Mouse (Mus musculus) ovary, postnatal 36 days (tissue): ENCODE measurements at regions not wholly inside any gene's neighbourhood (a gene's known extent, or its start where the extent isn't known, plus 50 kb on each side); places are given as distances from the start of the nearest gene placed in this dataset.
"Not testable (repeated sequence)": the region's sequence is repeated elsewhere in the genome, so short reads cannot be mapped to it uniquely, and the experiment has no call there.

Source experiments
- DNase-seq: peaks from one replicate; pipeline ENCODE4 v3.0.0; 2022; ENCODE audit warnings: low spot score, mixed read lengths

GRCm38 (mm10) chr12:98144464-98144863 lies 114.8 kb downstream of the Galc start:
- no peak for DNase-seq

DNA sequence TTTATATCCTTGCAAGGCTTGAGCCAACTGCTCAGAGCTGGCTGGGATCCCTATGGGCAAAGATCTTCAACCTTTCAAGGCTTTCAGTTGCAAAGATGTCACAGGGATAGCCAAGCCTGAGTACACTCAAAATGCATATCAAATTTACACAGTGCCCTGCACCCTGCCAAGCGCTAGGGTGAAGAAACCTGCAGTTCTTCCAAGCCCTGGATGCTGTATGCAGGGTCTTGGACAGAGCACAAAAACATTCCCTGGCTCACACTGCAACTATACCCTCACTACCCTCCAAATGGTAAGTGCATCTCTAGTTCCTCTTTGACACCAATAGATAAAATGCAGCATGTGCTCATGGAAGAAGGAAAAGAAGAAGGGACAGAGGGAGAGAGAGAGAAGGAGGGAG lies 116.1 kb downstream of the Galc start:
- DNase-seq: no peak

- DNase-seq: not testable (repeated sequence)
Measured at GRCm38 (mm10) chr12:98139906-98140305, 119.4 kb downstream of the Galc start.

- DNase-seq: no peak
Measured at GRCm38 (mm10) chr12:98131276-98131675, 128.0 kb downstream of the Galc start.

GRCm38 (mm10) chr12:98123541-98123940 lies 135.7 kb downstream of the Galc start:
- DNase-seq: no peak

GRCm38 (mm10) chr12:98108039-98108438 lies 151.2 kb downstream of the Galc start:
- no peak for DNase-seq

DNA sequence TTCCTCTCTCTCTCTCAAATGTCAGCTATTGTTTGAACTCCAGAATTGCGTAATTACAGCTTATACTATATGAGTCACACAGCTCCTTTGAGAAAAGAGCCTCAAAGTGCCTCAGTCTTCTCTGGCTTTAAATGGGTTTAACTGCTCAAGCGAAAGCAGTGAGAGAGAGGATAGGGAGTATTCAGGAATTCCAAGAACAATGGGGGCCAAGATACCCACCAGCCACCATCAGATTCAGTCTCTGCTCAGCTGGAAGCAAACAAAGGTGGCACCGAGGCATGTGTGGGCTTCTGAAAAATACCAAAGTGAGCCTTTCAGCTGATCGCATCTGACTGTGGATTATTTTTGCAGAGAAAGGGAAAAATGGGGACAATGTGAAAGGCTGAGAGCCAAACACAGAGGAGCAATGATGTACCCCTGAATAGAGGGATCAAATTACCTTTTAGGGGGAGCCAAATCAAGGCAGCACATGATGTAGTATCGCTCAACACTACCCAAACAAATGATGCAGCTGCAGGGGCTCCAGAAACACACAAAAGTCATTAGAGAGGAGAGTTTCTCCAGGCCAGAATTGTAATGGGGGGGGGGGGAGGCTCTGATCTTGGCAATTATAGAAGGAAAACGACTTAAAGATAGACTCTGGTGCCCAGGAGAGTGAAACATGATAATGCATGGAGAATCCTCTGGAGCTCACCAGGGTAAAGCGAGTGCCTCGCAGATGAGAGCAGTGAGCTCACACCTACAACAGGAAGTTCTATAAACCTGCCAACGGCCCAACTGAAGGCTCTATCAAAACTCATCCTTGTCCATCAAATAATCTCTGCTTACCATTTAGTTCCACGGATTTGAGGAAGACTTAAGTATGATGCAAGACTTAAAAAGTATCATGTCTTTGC lies 152.2 kb downstream of the Galc start:
- no peak for DNase-seq

- DNase-seq: no peak
Measured at GRCm38 (mm10) chr12:98106151-98106788, 153.0 kb downstream of the Galc start.

GRCm38 (mm10) chr12:98105749-98106148 lies 153.5 kb downstream of the Galc start:
- no peak for DNase-seq

DNA sequence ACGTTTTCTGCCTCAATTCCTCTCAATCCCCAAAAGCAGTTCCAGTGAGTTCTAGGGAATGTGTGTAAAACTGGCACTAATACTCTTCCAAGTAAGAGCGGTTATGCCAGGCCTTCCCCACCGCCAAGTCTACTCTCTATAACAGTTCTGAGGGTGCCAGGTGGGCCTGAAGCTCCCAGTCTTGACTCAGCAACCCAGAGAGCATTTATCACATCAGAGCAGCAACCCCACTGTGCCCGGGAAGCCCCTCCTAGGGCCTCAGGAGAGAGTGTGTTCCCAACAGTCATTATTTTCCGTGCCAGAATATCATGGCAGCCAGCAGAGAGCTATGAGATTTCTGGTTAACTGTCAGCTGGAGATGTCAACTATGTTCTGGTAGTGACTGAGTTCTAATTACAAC lies 169.1 kb downstream of the Galc start:
- no peak for DNase-seq

DNA sequence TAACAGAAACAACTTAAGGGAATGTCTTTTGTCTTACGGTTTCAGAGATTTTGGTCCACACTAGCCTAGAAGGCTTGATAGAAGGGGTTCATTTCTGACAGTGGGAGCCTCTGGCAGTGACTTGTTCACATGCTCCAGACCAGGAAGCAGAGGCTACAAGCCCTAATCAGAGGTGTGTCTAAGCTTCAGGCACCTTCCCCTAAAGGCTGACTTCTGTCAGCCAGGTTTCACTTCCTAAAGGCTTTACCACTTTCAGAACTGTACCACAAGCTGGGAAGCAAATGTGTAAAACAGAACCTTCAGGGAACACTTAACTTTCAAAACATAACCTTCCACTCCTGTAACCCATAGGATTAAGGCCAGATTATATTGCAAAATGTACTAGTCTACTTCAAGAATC lies 180.9 kb downstream of the Galc start:
- no peak for DNase-seq

- no peak for DNase-seq
Measured at GRCm38 (mm10) chr12:98075580-98075979, 183.7 kb downstream of the Galc start.

DNA sequence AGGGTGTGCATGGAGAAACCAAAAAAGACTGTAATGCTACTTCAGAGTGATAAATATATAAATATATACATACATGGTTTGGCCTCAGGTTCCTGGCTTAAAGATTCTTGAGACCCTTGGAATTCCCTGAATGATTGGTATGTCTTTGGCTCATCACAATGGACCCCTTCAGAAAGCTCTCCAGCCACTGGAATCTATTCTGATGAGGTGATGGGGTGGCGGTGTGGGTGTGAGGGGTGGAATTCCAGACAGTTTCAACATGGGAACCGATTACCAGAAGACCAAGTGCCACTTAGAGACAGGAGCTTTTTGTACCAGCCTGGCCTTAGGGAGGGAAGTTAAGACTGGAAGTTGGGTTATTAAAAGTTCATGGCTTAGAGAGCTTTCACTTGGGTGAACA lies 190.1 kb downstream of the Galc start:
- no peak for DNase-seq

DNA sequence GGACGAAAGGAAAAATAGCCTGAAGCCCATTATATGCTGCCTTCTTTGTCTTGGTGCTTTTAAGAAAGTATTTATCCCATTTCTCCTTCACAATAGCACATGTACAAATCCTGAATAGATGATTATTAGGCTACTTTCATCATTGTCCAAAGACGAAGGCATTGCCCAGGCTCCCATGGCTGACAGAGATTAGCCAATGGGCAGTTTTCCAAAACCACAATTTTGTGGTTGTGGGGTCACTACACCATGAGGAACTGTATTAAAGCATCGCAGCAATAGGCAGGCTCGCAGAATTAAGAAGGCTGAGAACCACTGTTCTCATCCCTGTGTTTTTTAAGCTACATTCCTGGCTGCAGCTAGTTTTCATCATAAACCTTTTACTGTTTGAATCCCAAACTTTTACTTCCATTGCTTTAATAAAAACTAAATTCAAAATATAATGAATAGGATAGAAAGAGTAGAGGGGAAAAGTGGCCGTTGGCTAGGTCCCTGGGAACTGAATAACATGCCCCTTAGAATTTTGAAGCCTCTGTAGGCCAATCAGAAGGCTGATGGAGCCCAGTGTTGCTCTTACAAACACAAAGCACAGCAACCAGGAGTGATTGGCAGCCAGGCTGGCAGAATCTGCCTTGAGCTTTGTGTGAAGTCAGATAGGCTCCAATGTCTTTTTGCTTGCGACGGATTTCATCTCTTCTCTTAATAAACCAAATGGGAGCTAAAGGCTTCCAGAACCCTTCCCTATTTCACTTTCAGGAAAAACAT lies 199.7 kb downstream of the Galc start:
- DNase-seq: no peak

DNA sequence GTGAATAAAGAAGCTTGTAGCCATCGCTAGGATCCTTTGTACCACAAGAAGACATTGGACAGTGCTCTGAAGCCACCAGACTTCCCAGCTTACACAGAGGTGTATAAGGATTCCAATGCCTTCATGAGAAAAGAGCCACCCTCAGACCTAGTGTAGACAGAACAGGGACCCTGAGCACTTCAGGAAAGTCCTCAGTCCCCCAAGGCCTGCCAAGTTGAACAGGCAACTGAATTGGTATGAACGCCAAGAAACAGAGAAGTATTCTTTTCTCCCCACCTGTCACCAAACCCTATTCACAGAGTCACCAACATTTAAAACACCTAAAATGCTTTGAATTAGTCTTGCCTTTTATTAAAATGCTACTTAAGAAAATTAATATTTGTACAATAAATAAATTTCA lies 200.3 kb downstream of the Galc start:
- DNase-seq: no peak

DNA sequence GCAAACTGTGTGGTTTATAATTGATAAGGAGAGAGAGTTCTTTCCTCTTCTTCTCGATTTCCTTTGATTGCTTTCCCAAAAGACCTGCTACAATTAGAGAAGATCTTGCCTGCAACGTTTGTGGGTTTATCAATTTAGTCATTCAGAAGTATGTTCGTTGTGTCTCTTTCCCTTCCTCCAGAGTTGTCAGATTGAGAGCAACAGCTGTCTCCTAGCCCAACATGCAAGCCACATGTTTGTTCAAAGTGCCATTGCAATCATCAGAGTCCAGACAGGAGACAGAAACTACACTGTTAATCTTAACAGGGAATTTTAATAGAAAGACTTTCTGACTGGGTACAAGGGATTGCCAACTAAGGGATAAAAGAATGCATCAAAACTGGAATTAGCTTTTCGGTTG lies 208.3 kb downstream of the Galc start:
- no peak for DNase-seq

GRCm38 (mm10) chr12:98050500-98050899 lies 208.8 kb downstream of the Galc start:
- DNase-seq: no peak

DNA sequence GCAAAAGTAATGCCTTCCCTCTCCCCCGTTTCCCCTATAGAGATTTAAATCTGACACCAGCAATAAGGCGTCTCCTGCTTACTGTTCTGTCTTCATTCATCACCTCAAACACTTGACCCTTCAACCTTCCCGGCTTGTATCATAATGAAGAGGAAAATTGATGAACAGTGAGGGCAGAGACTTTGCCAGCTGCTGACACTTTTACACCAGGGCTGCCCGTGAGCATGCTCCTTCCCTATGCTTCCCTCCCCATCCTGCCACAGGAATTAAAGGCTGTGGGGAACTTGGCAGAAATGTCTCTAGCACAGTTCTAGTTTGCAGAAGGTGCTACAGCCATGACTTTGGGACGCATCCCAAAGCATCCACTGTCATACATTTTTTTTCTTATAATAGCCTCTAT lies 209.2 kb downstream of the Galc start:
- DNase-seq: no peak

DNA sequence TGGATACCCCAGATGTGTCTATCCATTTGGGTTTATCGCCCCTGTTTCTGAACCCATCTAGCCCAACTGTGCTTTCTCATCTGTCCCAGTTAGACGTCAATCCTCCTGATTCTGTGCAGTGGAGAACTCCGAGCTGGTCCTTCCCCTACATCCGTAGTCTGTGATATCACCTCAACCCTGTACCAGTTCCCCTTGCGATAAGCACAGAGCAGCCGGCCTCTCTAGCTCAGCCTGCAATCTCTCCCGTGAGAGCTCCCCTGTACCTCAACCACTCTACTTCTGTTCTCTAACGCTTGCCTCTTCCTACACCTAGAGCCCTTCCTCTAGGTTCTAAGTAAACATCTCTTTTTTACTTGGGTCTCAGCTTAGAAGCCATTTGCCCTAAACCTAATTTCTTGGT lies 211.5 kb downstream of the Galc start:
- DNase-seq: no peak

DNA sequence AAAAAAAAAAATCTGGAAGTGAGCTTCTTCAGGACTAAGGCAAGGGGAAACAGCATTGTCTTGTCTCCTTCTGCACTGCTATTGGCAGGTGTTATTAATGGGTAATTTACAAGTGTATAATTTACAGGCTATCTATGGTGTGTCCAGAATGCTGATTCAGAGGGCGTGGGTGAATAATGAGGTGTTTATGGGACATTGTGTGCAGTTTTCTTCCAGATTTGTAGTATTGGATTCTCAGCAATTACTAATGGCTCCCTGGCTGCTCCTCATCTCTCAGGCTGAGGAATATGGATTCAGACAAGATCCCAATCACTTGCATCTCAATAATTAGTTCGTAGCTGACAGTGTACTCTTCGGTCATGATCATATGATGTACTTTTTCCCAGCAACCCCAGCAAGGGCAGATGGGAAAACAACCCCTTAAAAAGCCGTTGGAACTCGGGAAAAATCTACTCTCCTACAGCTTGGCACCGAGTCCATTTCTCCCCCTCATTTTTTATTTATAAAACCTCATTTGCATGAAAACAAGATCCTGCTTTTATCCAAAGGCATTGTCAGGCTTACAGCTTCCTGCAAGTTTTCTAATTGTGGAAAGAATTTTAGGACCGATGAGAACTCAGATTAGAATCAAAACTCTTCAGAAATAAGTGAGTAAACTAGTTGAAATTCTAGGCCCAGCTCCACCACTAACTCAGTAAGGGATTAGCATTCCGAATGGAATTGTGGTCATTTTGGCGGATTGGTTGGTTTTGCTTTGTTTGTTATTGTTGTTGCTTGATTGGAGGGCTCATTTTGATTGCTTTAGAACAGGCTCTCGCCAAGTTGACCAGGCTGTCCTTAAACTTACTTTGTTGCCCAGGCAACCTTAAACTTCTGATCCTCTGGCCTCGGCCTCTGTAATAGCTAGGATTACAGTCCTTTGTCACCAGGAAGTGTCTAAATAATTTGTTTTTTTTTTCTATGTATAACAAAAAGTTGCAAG lies 212.5 kb downstream of the Galc start:
- no peak for DNase-seq

DNA sequence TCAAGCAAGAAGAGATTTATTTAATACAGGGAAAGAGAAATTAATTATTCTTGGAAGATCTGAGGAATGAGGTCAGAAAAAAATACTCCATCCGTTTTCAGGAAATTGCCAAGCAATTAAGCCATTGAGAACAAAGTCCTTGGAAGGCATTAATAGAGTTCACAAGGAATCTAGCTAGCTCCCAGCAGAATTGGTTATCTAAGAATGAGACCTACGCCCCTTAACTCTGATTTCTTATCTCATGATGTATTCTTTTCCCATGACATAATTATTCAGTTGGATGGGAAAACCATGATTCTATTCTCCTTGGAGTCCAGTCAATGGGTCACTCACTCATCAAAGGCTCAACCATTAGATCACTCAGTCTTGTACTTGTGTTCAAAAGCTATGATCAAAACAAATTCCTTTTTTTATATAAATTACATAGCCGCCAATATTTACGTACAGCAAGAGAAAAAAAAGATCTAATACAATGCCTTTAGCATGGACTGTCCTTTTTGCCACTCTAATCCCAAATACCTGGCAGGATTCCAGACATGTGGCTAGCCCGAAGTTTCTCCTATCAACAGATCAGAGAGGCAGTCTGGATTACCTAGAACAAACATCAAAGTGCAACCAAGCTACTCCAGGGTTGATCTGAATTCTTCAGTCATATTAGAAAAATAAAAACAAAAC lies 213.3 kb downstream of the Galc start:
- DNase-seq: no peak
